Mouse (Mus musculus): ENCODE data around the gene Mkrn2. TPM values are rescaled to one million over a fixed set of nuclear protein-coding genes. Genes with fewer than 3 reads are reported as not detected.
A peak's percentile ranks its signal among the peaks of the same experiment; 100 is the strongest.

Gene Mkrn2
- 44.0 and 47.2 TPM in 2 replicates for polyA plus RNA-seq (2014; fragmentation: Nextera tagmentation; extraction: Ambion mirVana)

GRCm38 (mm10) chr6:115601715-115602523, at the start of gene Mkrn2:
Gene Mkrn2 (plus strand): TSS chr6:115601902.
- H3K4me3 ChIP-seq (ENCODE audit: low read depth, low read length) = peak within 1 kb of the TSS; percentile 75
- ATAC-seq (peak; percentile 95), DNase-seq (ENCODE audit: low spot score) (peak; percentile 87)
- peak within 1 kb of the TSS; percentile 48; the same call in 1 of the 2 replicates for H3K27ac ChIP-seq (ENCODE audit: low read depth, low read length)
- peak within 1 kb of the TSS; percentile 88 for H3K9ac ChIP-seq (ENCODE audit: low read length)
- H3K27me3 ChIP-seq (replicated peaks; ENCODE audit: control insufficient read depth, insufficient read depth, low read length) = no peaks in the 10 kb centered on the region
- WGBS = under 1% methylated on average over 60 of the region's 61 CpGs
- H3K4me1 ChIP-seq (ENCODE audit: control insufficient read depth, insufficient read depth, low read length) = peaks cover 8% of the 10 kb centered on the region
- no peaks in the 10 kb centered on the region for H3K9me3 ChIP-seq (replicated peaks; ENCODE audit: control insufficient read depth, low read length)
- peak within 1 kb of the TSS; percentile 67 for H3K4me2 ChIP-seq (ENCODE audit: low read length)
- 0 out of 2 replicates have a peak, but pooled peaks cover 4% of the 10 kb centered on the region for H3K36me3 ChIP-seq (ENCODE audit: control insufficient read depth, insufficient read depth, low read length)

- Histone ChIP-seq H3K4me2 (ENCODE audit: low read length) (no peak overlapping the region), H3K27me3 (replicated peaks; ENCODE audit: control insufficient read depth, insufficient read depth, low read length) (no peaks in the 10 kb centered on the region), H3K27ac (ENCODE audit: low read depth, low read length) (no peak overlapping the region), H3K36me3 (ENCODE audit: control insufficient read depth, insufficient read depth, low read length) (peaks cover 50% of the 10 kb centered on the region), H3K9me3 (replicated peaks; ENCODE audit: control insufficient read depth, low read length) (no peaks in the 10 kb centered on the region), H3K9ac (ENCODE audit: low read length) (no peak overlapping the region), H3K4me3 (ENCODE audit: low read depth, low read length) (no peak overlapping the region), H3K4me1 (ENCODE audit: control insufficient read depth, insufficient read depth, low read length) (no peaks in the 10 kb centered on the region)
- WGBS = 76% methylated on average over 5 of the region's 5 CpGs
- ATAC-seq (no peak), DNase-seq (ENCODE audit: low spot score) (no peak)
Observed at GRCm38 (mm10) chr6:115555485-115555884, 46.2 kb upstream of the Mkrn2 start.

GRCm38 (mm10) chr6:115558176-115558575, 43.5 kb upstream of the Mkrn2 start:
- Histone ChIP-seq H3K9me3 (replicated peaks; ENCODE audit: control insufficient read depth, low read length) (no peaks in the 10 kb centered on the region), H3K4me2 (ENCODE audit: low read length) (no peak overlapping the region), H3K4me3 (ENCODE audit: low read depth, low read length) (no peak overlapping the region), H3K27ac (ENCODE audit: low read depth, low read length) (no peak overlapping the region), H3K36me3 (ENCODE audit: control insufficient read depth, insufficient read depth, low read length) (peaks cover 56% of the 10 kb centered on the region), H3K9ac (ENCODE audit: low read length) (no peak overlapping the region), H3K27me3 (replicated peaks; ENCODE audit: control insufficient read depth, insufficient read depth, low read length) (no peaks in the 10 kb centered on the region), H3K4me1 (ENCODE audit: control insufficient read depth, insufficient read depth, low read length) (no peaks in the 10 kb centered on the region)
- DNase-seq (ENCODE audit: low spot score) (no peak), ATAC-seq (no peak)
- WGBS = 94% methylated on average over 2 of the region's 2 CpGs

GRCm38 (mm10) chr6:115559651-115560632, 41.8 kb upstream of the Mkrn2 start:
- Histone ChIP-seq H3K36me3 (ENCODE audit: control insufficient read depth, insufficient read depth, low read length) (peaks cover 51% of the 10 kb centered on the region), H3K9me3 (replicated peaks; ENCODE audit: control insufficient read depth, low read length) (no peaks in the 10 kb centered on the region), H3K4me3 (ENCODE audit: low read depth, low read length) (no peak overlapping the region), H3K9ac (ENCODE audit: low read length) (no peak overlapping the region), H3K27me3 (replicated peaks; ENCODE audit: control insufficient read depth, insufficient read depth, low read length) (no peaks in the 10 kb centered on the region), H3K4me2 (ENCODE audit: low read length) (no peak overlapping the region), H3K27ac (ENCODE audit: low read depth, low read length) (no peak overlapping the region), H3K4me1 (ENCODE audit: control insufficient read depth, insufficient read depth, low read length) (no peaks in the 10 kb centered on the region)
- ATAC-seq (no peak), DNase-seq (ENCODE audit: low spot score) (no peak)
- 80% methylated on average over 21 of the region's 21 CpGs for WGBS

GRCm38 (mm10) chr6:115565479-115566045, 36.1 kb upstream of the Mkrn2 start:
- no peaks in the 10 kb centered on the region for H3K4me1 ChIP-seq (ENCODE audit: control insufficient read depth, insufficient read depth, low read length)
- no peak overlapping the region for H3K27ac ChIP-seq (ENCODE audit: low read depth, low read length)
- no peak overlapping the region for H3K9ac ChIP-seq (ENCODE audit: low read length)
- no peak overlapping the region for H3K4me3 ChIP-seq (ENCODE audit: low read depth, low read length)
- H3K4me2 ChIP-seq (ENCODE audit: low read length) = no peak overlapping the region
- 91% methylated on average over 6 of the region's 6 CpGs for WGBS
- DNase-seq (ENCODE audit: low spot score) = no peak
- ATAC-seq = no peak
- H3K27me3 ChIP-seq (replicated peaks; ENCODE audit: control insufficient read depth, insufficient read depth, low read length) = no peaks in the 10 kb centered on the region
- H3K9me3 ChIP-seq (replicated peaks; ENCODE audit: control insufficient read depth, low read length) = no peaks in the 10 kb centered on the region
- H3K36me3 ChIP-seq (ENCODE audit: control insufficient read depth, insufficient read depth, low read length) = peaks cover 68% of the 10 kb centered on the region

GRCm38 (mm10) chr6:115574171-115574570, 27.5 kb upstream of the Mkrn2 start:
- no peaks in the 10 kb centered on the region for H3K27me3 ChIP-seq (replicated peaks; ENCODE audit: control insufficient read depth, insufficient read depth, low read length)
- no peak for DNase-seq (ENCODE audit: low spot score)
- H3K4me2 ChIP-seq (ENCODE audit: low read length) = no peak overlapping the region
- ATAC-seq = no peak
- no peaks in the 10 kb centered on the region for H3K4me1 ChIP-seq (ENCODE audit: control insufficient read depth, insufficient read depth, low read length)
- H3K27ac ChIP-seq (ENCODE audit: low read depth, low read length) = no peak overlapping the region
- 89% methylated on average over 7 of the region's 7 CpGs for WGBS
- no peaks in the 10 kb centered on the region for H3K9me3 ChIP-seq (replicated peaks; ENCODE audit: control insufficient read depth, low read length)
- H3K9ac ChIP-seq (ENCODE audit: low read length) = no peak overlapping the region
- H3K4me3 ChIP-seq (ENCODE audit: low read depth, low read length) = no peak overlapping the region
- peaks cover 85% of the 10 kb centered on the region for H3K36me3 ChIP-seq (ENCODE audit: control insufficient read depth, insufficient read depth, low read length)

GRCm38 (mm10) chr6:115577407-115577806, 24.3 kb upstream of the Mkrn2 start:
- WGBS = 85% methylated on average over 5 of the region's 5 CpGs
- ATAC-seq (no peak), DNase-seq (ENCODE audit: low spot score) (no peak)
- Histone ChIP-seq H3K27ac (ENCODE audit: low read depth, low read length) (no peak overlapping the region), H3K4me3 (ENCODE audit: low read depth, low read length) (no peak overlapping the region), H3K9me3 (replicated peaks; ENCODE audit: control insufficient read depth, low read length) (no peaks in the 10 kb centered on the region), H3K27me3 (replicated peaks; ENCODE audit: control insufficient read depth, insufficient read depth, low read length) (no peaks in the 10 kb centered on the region), H3K9ac (ENCODE audit: low read length) (no peak overlapping the region), H3K36me3 (ENCODE audit: control insufficient read depth, insufficient read depth, low read length) (peaks cover 70% of the 10 kb centered on the region), H3K4me1 (ENCODE audit: control insufficient read depth, insufficient read depth, low read length) (no peaks in the 10 kb centered on the region), H3K4me2 (ENCODE audit: low read length) (no peak overlapping the region)

GRCm38 (mm10) chr6:115577941-115578340, 23.8 kb upstream of the Mkrn2 start:
- peak; percentile 7 for DNase-seq (ENCODE audit: low spot score)
- H3K4me3 ChIP-seq (ENCODE audit: low read depth, low read length) = no peak overlapping the region
- no peaks in the 10 kb centered on the region for H3K27me3 ChIP-seq (replicated peaks; ENCODE audit: control insufficient read depth, insufficient read depth, low read length)
- H3K9me3 ChIP-seq (replicated peaks; ENCODE audit: control insufficient read depth, low read length) = no peaks in the 10 kb centered on the region
- peaks cover 66% of the 10 kb centered on the region for H3K36me3 ChIP-seq (ENCODE audit: control insufficient read depth, insufficient read depth, low read length)
- H3K27ac ChIP-seq (ENCODE audit: low read depth, low read length) = no peak overlapping the region
- H3K4me2 ChIP-seq (ENCODE audit: low read length) = no peak overlapping the region
- H3K4me1 ChIP-seq (ENCODE audit: control insufficient read depth, insufficient read depth, low read length) = no peaks in the 10 kb centered on the region
- H3K9ac ChIP-seq (ENCODE audit: low read length) = no peak overlapping the region
- WGBS = 85% methylated on average over 9 of the region's 9 CpGs
- no peak for ATAC-seq
